Mouse (Mus musculus) lung, postnatal 4 days (tissue): ENCODE measurements around the gene Zfp423.

Experiments used
- DNase-seq, 2 experiments: peaks; one replicate each; pipeline ENCODE4 v3.0.0; 2021

Gene Zfp423

GRCm38 (mm10) chr8:87802571-87802970 lies 156.8 kb downstream of the Zfp423 start:
- no peak for DNase-seq

- DNase-seq, result no peak
These were observed 159.3 kb downstream of the Zfp423 start for GRCm38 (mm10) chr8:87800121-87800520.

- DNase-seq, result peak in 1 of 2 experiments; percentile 21
These were observed 163.2 kb downstream of the Zfp423 start for GRCm38 (mm10) chr8:87796234-87796633.

- no peak for DNase-seq
These were observed 164.8 kb downstream of the Zfp423 start for GRCm38 (mm10) chr8:87794639-87795038.

- no peak for DNase-seq
These were observed 168.3 kb downstream of the Zfp423 start for GRCm38 (mm10) chr8:87791103-87791502.

GRCm38 (mm10) chr8:87784641-87785439 lies 174.6 kb downstream of the Zfp423 start:
- DNase-seq, result no peak

- no peak for DNase-seq
These were observed 175.2 kb downstream of the Zfp423 start for GRCm38 (mm10) chr8:87784227-87784626.

GRCm38 (mm10) chr8:87783198-87783597 lies 176.2 kb downstream of the Zfp423 start:
- DNase-seq, result peak in 1 of 2 experiments; percentile 42

- no peak for DNase-seq
These were observed 181.8 kb downstream of the Zfp423 start for GRCm38 (mm10) chr8:87777586-87777985.

- peak in 1 of 2 experiments; percentile 46 for DNase-seq
These were observed 183.5 kb downstream of the Zfp423 start for GRCm38 (mm10) chr8:87775889-87776288.

- DNase-seq, result no peak
These were observed 184.4 kb downstream of the Zfp423 start for GRCm38 (mm10) chr8:87774966-87775365.

- no peak for DNase-seq
These were observed 186.4 kb downstream of the Zfp423 start for GRCm38 (mm10) chr8:87772894-87773502.

GRCm38 (mm10) chr8:87767882-87768281 lies 191.5 kb downstream of the Zfp423 start:
- no peak for DNase-seq

GRCm38 (mm10) chr8:87765276-87765675 lies 194.1 kb downstream of the Zfp423 start:
- no peak for DNase-seq

GRCm38 (mm10) chr8:87758750-87759149 lies 200.6 kb downstream of the Zfp423 start:
- peak; percentile 35 to 79 for DNase-seq

GRCm38 (mm10) chr8:87754853-87755252 lies 204.5 kb downstream of the Zfp423 start:
- DNase-seq, result no peak

GRCm38 (mm10) chr8:87753636-87754035 lies 205.8 kb downstream of the Zfp423 start:
- no peak for DNase-seq

- DNase-seq, result no peak
These were observed 206.2 kb downstream of the Zfp423 start for GRCm38 (mm10) chr8:87753148-87753547.

GRCm38 (mm10) chr8:87752710-87753109 lies 206.7 kb downstream of the Zfp423 start:
- DNase-seq, result peak; percentile 42 to 83

GRCm38 (mm10) chr8:87747582-87747981 lies 211.8 kb downstream of the Zfp423 start:
- DNase-seq, result peak; percentile 30 to 51

GRCm38 (mm10) chr8:87747142-87747541 lies 212.3 kb downstream of the Zfp423 start:
- DNase-seq, result no peak

- DNase-seq, result peak; percentile 49 to 79
These were observed 213.3 kb downstream of the Zfp423 start for GRCm38 (mm10) chr8:87746072-87746471.

- peak in 1 of 2 experiments; percentile 19 for DNase-seq
These were observed 214.2 kb downstream of the Zfp423 start for GRCm38 (mm10) chr8:87745125-87745698.

GRCm38 (mm10) chr8:87744556-87744955 lies 214.8 kb downstream of the Zfp423 start:
- DNase-seq, result no peak
